ENCODE assay signal across 8 mouse cellular contexts in genomic region chr2:39006149-39006730, GRCm38 (mm10). TPM values are rescaled to one million over a fixed set of nuclear protein-coding genes. Genes with fewer than 3 reads are reported as not detected.
DNase-seq lines count a peak whose midpoint lies in the region; ATAC-seq and TF ChIP-seq lines count a peak whose summit lies in the region.

No protein-coding gene starts in this region.

- intact Hi-C loops in left cerebral cortex, adult 2 months (cut with DNase I): no loop called here

- no peak overlapping the region for H3K27ac ChIP-seq in heart, embryonic 11.5 days (ENCODE audit: low read depth, low read length)
- H3K27ac ChIP-seq in forebrain, embryonic 15.5 days (replicated peaks): no peak overlapping the region
- H3K27ac ChIP-seq in liver, embryonic 16.5 days (ENCODE audit: low read length): peak overlapping the region; percentile 9; the same call in 1 of the 2 replicates
- H3K27ac ChIP-seq in left cerebral cortex, adult 2 months: no peak overlapping the region

- peak overlapping the region; percentile 84 for H3K4me3 ChIP-seq in heart, embryonic 11.5 days (ENCODE audit: low read depth, low read length)
- H3K4me3 ChIP-seq in forebrain, embryonic 15.5 days: peak overlapping the region; percentile 87
- peak overlapping the region; percentile 90 for H3K4me3 ChIP-seq in liver, embryonic 16.5 days (ENCODE audit: low read depth, low read length)
- H3K4me3 ChIP-seq in left cerebral cortex, adult 2 months: no peak overlapping the region

- H3K9ac ChIP-seq in heart, embryonic 11.5 days (ENCODE audit: low read depth, low read length): no peak overlapping the region
- no peak overlapping the region for H3K9ac ChIP-seq in forebrain, embryonic 15.5 days (replicated peaks)
- H3K9ac ChIP-seq in liver, embryonic 16.5 days (ENCODE audit: low read depth, low read length): peak overlapping the region; percentile 15; the same call in 1 of the 2 replicates

- 84% methylated on average over 14 of the region's 14 CpGs for WGBS in heart, embryonic 11.5 days (ENCODE audit: insufficient replicate concordance)
- WGBS in forebrain, embryonic 15.5 days: 90% methylated on average over 14 of the region's 14 CpGs
- 75% methylated on average over 14 of the region's 14 CpGs for WGBS in liver, embryonic 16.5 days (ENCODE audit: insufficient replicate concordance)

- no peaks in the 10 kb centered on the region for H3K27me3 ChIP-seq in heart, embryonic 11.5 days (ENCODE audit: control insufficient read depth, insufficient read depth, low read length)
- no peaks in the 10 kb centered on the region for H3K27me3 ChIP-seq in forebrain, embryonic 15.5 days
- H3K27me3 ChIP-seq in liver, embryonic 16.5 days (ENCODE audit: control insufficient read depth, insufficient read depth, low read depth, low read length): no peaks in the 10 kb centered on the region

- no peak for TF ChIP-seq CTCF in left cerebral cortex, adult 2 months (IDR thresholded peaks at IDR 0.05)

- no peaks in the 10 kb centered on the region for H3K9me3 ChIP-seq in heart, embryonic 11.5 days (replicated peaks; ENCODE audit: control insufficient read depth, low read length)
- no peaks in the 10 kb centered on the region for H3K9me3 ChIP-seq in forebrain, embryonic 15.5 days
- no peaks in the 10 kb centered on the region for H3K9me3 ChIP-seq in liver, embryonic 16.5 days (replicated peaks; ENCODE audit: control insufficient read depth, low read length)

- DNase-seq in heart, postnatal 4 days: no peak
- peak; percentile 29 for DNase-seq in ES-CJ7 (ENCODE audit: low read depth, low spot score)
- no peak for DNase-seq in thymus, postnatal 36 days
- DNase-seq in urinary bladder, adult 18-20 months (ENCODE audit: low spot score in 2 of 2): no peak
- DNase-seq in left cerebral cortex, adult 2 months (ENCODE audit: extremely low spot score in 1 of 2, low spot score in 2 of 2): no peak

- H3K4me1 ChIP-seq in heart, embryonic 11.5 days (ENCODE audit: control insufficient read depth, insufficient read depth, low read length): peaks cover 34% of the 10 kb centered on the region
- peaks cover 62% of the 10 kb centered on the region for H3K4me1 ChIP-seq in forebrain, embryonic 15.5 days
- H3K4me1 ChIP-seq in liver, embryonic 16.5 days (ENCODE audit: control insufficient read depth, low read depth, low read length): peaks cover 60% of the 10 kb centered on the region

- peak overlapping the region; percentile 97 for H3K4me2 ChIP-seq in heart, embryonic 11.5 days
- peak overlapping the region; percentile 88 for H3K4me2 ChIP-seq in forebrain, embryonic 15.5 days (replicated peaks)
- H3K4me2 ChIP-seq in liver, embryonic 16.5 days (ENCODE audit: low read depth, low read length): peak overlapping the region; percentile 92

- no peak for ATAC-seq in heart, embryonic 11.5 days (replicated peaks; ENCODE audit: insufficient number of reproducible peaks, low FRiP score, low TSS enrichment)
- no peak for ATAC-seq in forebrain, embryonic 15.5 days (replicated peaks)
- no peak for ATAC-seq in liver, embryonic 16.5 days (ENCODE audit: low read depth)

- H3K36me3 ChIP-seq in heart, embryonic 11.5 days (ENCODE audit: control insufficient read depth, insufficient read depth, low read length): peaks cover 16% of the 10 kb centered on the region
- peaks cover 21% of the 10 kb centered on the region for H3K36me3 ChIP-seq in forebrain, embryonic 15.5 days
- H3K36me3 ChIP-seq in liver, embryonic 16.5 days (ENCODE audit: control insufficient read depth, insufficient read depth): peaks cover 7% of the 10 kb centered on the region

RNA-seq across cellular contexts. Expression of gene Rpl35, which starts 0.8 kb away (rescaled TPM):
- polyA plus RNA-seq in heart, embryonic 11.5 days (2014; fragmentation: Nextera tagmentation; extraction: Ambion mirVana): 768 and 887 TPM in 2 replicates
- total RNA-seq in heart, postnatal 4 days (2021): 100 to 1,000 TPM; 455 to 469 TPM
- 763 and 830 TPM in 2 replicates for polyA plus RNA-seq in forebrain, embryonic 15.5 days (2015; fragmentation: Nextera tagmentation; extraction: Ambion mirVana)
- 456 and 532 TPM in 2 replicates for polyA plus RNA-seq in liver, embryonic 16.5 days (2015; fragmentation: Nextera tagmentation; extraction: Ambion mirVana)
- total RNA-seq in left cerebral cortex, adult 2 months (2021): 100 to 1,000 TPM; 251 to 253 TPM

RNA-seq across cellular contexts. Expression of gene Arpc5l, which starts 1.1 kb away (rescaled TPM):
- 82.9 and 97.0 TPM in 2 replicates for polyA plus RNA-seq in heart, embryonic 11.5 days (2014; fragmentation: Nextera tagmentation; extraction: Ambion mirVana)
- total RNA-seq in heart, postnatal 4 days (2021): 10 to 100 TPM; 51.9 to 55.6 TPM
- 148 and 158 TPM in 2 replicates for polyA plus RNA-seq in forebrain, embryonic 15.5 days (2015; fragmentation: Nextera tagmentation; extraction: Ambion mirVana)
- polyA plus RNA-seq in liver, embryonic 16.5 days (2015; fragmentation: Nextera tagmentation; extraction: Ambion mirVana): 45.8 and 48.6 TPM in 2 replicates
- 100 to 1,000 TPM; 106 to 108 TPM for total RNA-seq in left cerebral cortex, adult 2 months (2021)

RNA-seq across cellular contexts. Expression of gene Wdr38, which starts 9.0 kb away (rescaled TPM):
- 0.65 and 1.3 TPM in 2 replicates for polyA plus RNA-seq in heart, embryonic 11.5 days (2014; fragmentation: Nextera tagmentation; extraction: Ambion mirVana)
- total RNA-seq in heart, postnatal 4 days (2021): under 1 TPM; 0.11 to 0.17 TPM
- polyA plus RNA-seq in forebrain, embryonic 15.5 days (2015; fragmentation: Nextera tagmentation; extraction: Ambion mirVana): 1.9 and 2.0 TPM in 2 replicates
- 0.70 and 0.85 TPM in 2 replicates for polyA plus RNA-seq in liver, embryonic 16.5 days (2015; fragmentation: Nextera tagmentation; extraction: Ambion mirVana)
- under 1 TPM; 0.32 to 0.70 TPM for total RNA-seq in left cerebral cortex, adult 2 months (2021)

RNA-seq across cellular contexts. Expression of gene Golga1, which starts 59.1 kb away (rescaled TPM):
- 19.3 and 23.2 TPM in 2 replicates for polyA plus RNA-seq in heart, embryonic 11.5 days (2014; fragmentation: Nextera tagmentation; extraction: Ambion mirVana)
- 10 to 100 TPM; 20.0 to 22.4 TPM for total RNA-seq in heart, postnatal 4 days (2021)
- polyA plus RNA-seq in forebrain, embryonic 15.5 days (2015; fragmentation: Nextera tagmentation; extraction: Ambion mirVana): 37.5 and 38.8 TPM in 2 replicates
- 10.1 and 10.4 TPM in 2 replicates for polyA plus RNA-seq in liver, embryonic 16.5 days (2015; fragmentation: Nextera tagmentation; extraction: Ambion mirVana)
- 10 to 100 TPM; 30.3 to 31.1 TPM for total RNA-seq in left cerebral cortex, adult 2 months (2021)
